Mouse (Mus musculus) adipocyte (in vitro differentiated cells): ENCODE results near the gene Sfi1.
A peak's percentile ranks its signal among the peaks of the same experiment; 100 is the strongest.
"Not testable (repeated sequence)": the region's sequence is repeated elsewhere in the genome, so short reads cannot be mapped to it uniquely, and the experiment has no call there.

Source experiments
- DNase-seq: peaks from one replicate; pipeline ENCODE4 v3.0.0-alpha.2; 2016; ENCODE audit warnings: low spot score

Sfi1 gene

DNA sequence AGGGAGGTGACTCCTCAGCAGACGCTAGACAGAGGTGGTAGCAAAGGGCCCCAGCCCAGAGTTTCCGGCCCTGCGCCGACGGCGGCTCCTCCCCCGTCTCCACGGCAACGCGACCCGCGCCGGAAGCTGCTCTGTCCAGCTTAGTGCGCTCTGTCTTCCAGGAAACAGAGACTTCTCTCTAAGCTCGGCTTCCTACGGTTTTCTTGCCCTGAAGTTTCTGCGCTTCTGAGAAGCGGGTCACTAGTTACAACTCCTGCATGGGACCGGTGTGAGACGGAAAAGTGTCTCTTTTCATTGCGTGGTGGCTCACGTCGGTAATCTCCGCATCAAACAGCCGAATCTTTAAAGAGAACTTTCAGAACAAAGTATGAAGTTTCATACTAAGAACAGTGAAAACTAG, at the start of gene Sfi1:
Gene Sfi1 (minus strand): TSS at position 101 of the 400 bp plus-strand sequence.
- no peak for DNase-seq

DNA sequence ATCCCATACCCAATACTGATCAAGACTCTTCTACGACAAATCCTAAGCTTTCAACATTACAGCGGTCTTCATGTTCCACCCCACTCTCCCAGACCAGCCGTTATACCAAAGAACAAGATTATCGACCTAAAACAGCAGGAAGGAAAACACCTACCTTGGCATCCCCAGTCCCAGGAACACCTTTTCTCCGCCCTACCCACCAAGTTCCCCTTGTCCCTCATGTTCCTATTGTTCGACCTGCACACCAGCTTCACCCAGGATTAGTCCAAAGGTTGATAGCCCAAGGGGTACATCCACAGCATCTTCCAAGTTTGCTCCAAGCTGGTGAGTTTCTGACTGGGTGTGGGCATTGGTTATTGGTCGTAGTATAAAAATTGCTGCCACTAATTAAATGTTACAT, 49.1 kb upstream of the Sfi1 start:
- DNase-seq: no peak

DNA sequence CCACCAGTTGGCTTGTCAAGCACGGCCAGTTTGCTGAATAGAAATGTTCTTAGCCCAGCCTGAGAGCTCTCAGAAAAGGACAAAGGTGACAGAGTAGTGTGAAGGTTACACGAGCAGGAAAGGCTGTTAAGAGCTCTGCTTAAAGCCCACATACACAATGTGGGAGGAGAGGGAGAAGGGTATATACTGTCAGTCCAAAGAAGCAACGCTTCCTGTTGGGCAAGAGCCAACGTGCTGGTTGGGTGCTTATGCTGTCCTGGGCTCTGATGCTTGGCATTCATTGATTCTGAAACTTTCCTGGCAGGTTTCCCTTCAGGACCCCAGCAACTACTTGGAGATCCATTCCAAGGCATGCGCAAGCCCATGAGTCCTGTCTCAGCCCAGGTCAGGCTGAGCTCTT, 42.0 kb upstream of the Sfi1 start:
- peak; percentile 67 for DNase-seq

DNA sequence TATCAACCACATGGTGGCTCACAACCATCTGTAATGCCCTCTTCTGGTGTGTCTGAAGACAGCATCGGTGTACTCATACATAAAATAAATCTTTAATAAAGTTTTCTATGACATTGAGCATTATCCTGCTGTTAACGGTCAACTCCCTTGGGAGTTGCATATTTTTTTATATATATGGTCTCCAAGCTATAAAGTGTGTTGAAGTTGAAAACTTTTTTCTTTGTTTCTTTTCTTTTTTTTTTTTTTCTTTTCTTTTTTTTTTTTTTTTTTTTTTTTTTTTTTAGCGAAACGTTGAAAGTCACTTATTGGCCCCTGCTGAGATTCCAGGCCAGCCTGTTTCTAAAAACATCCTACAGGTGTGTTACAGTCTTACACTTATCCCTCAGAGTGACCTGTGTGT, 40.4 kb upstream of the Sfi1 start:
- no peak for DNase-seq

DNA sequence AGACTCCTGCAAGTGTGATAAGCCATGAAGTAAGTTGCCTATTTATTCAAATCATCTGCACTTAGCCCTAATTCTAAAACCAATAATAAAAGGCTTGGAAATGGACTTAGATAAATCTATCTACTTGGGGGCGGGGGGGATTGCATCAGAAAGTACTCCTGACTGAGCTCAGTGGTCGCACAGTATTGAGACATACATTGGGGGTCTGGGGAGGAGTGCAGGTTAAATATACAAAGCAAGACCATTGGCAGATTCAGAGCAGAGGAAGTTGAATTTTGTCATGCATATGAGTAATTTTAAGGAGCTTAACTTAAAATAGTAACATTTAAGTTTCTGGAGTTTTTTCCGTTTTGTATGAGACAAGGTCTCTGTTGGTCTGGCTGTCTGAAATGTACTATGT, 39.0 kb upstream of the Sfi1 start:
- no peak for DNase-seq

DNA sequence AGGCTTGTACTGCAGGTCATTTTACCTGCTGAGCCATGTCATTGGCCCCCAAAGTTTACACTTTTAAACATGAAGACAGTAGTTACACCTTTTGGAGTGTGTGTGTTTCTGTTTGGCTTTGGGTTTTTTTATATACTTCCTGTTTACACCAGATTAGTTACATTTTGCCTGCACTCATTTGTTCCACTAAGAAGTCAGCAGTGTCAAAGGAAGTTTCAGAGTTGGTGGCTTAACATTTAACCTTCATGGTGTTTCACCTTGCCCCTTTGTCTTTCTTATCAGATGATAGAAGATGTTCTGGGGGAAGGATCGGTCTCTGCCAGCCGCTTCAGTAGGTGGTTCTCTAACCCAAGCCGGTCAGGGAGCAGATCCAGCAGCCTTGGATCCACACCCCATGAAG, 33.9 kb upstream of the Sfi1 start:
- no peak for DNase-seq

DNA sequence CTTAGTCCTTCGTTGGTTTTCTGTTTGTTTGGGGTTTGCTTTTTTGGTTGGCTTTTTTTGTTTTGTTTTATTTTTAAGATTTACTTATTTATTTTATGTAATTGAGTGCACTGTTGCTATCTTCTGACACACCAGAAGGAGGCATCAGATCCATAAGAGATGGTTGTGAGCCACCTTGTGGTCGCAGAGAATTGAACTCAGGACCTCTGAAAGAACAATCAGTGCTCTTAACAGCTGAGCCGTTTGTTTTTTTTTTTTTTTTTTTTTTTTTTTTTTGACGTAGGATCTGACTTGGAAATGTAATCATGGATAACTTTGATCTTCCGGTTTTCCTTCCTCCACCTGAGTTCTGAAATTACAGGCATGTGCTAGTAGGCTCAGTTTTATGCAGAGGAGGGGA, 29.8 kb upstream of the Sfi1 start:
- DNase-seq: no peak

DNA sequence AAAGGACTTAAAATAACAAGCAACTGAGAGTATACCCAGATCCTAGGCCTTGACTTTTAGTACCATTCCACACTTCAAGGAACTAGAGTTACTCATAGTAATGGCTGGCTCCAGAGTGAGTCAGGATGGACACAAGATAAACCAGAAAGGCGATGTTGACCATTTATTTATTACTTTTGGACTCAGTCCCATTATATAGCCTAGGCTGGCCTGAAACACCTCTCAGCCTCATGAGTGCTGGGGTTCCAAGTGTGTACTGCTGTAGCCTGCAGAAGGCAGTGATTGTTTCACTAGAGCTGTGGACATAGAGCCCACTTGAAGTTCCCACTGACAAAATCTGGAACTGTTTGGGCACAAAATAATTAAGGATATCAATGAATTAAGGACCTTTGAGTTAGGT, 19.3 kb upstream of the Sfi1 start:
- no peak for DNase-seq

DNA sequence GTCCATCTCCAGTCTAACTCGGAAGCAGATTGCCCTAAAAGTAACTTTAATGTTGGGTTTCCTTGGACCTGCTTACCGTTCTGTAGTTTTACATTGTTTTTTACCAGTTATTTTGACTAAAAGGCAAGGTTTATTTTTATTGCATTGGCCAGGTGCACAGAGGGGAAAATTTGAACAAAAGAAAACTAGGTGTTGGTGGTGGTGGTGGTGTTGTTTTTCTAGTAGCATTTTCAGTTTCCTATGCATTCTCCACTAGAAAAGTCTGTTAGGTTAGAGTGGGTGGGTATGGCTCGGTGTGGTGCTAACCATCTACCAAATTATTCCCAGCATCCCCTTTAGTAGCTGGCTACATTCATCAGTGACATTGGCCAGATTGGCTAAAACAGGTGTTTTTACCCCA, 13.5 kb upstream of the Sfi1 start:
- DNase-seq: no peak

DNA sequence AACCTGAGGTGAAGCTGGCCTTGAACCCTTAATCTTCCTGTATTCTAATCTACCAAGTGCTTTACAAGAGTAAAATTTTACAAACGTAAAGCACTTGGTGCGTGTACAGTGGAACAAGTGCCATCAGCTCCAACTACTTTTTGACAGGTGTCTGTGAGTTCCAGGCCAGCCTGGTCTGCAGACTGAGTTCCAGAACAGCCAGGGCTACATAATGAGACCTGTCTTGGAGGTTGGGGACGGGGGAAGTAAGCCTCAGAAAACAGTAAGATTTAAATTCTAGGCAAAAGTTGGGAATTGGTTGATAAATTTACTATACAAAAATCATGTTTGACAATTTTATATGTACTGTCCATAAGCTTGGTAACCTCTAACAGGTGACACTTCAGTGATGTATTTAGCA, 11.9 kb upstream of the Sfi1 start:
- DNase-seq: no peak

DNA sequence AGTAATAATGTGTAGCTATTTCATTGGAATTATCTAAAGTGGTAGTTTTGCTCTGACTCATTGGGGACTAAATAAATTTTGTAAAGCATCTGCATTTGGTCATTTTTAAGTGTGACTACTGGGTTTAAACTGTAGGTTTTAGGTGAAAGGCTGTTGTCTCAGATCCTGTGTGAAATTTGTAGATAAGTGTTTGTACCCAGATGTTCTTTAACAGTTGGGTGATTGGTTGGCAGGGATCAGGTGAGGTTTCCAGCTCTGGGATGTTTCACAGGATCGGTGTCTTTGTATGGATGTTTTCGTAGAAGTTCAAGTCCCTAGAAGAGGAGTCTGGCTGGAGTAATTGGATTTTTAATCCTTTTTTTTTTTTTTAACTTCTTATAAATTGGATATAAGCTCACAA, 10.5 kb upstream of the Sfi1 start:
- DNase-seq: no peak

DNA sequence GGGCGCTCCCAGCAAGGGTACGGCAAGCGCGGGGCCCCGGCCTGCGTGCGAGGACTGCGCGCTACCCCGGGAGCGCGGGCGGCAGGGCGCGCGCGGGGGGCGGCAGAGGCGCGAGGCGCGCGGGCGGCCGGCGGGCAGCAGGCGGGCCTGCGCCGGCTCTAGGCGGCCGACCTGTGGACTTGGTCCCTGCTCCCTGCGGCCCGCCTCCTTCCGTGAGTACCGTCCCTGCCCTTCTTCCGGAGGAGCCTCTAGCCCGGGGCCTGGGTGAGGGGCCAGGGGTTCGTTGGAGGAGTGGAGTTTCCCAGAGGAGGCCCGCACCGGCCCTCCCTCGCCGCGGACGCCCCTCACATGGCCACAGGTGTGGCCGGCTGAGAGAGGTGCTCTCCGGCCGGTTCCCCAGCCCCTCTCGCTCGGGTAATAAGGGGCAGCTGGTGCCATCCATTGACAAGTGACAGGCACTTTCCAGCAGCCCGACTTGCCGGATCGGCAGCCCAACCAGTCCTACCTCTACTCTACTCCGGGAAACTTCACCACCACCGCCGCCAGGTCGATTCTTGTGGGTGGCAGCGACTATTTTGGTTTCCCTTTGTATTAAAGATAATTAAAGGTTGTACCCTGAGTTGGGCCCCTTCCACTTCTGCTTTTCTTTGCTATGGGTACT, 9.6 kb upstream of the Sfi1 start:
- peak; percentile 56 for DNase-seq

DNA sequence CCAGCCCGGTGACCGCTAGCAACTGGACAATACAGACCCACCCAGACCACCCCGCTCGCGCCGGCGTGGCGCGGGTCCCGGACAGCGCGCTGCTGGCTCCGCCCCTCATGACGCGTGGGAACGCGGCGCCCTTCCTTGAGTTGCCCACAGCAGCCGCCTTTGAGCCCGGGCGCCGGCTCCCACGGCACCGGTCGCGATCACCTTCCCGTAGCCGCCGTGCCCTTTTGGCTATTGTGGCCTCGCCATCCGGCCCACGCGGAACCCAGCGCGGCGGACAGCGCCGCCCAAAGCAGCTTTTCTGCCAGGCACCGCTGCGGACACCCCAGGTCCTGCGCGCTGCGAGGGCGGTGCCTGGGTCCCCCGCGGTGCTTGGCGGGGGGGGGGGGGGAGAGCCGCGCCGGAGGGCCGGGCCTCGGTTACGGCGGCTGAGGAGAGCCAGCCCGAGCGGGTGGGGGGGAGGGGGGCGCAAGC, 9.0 kb upstream of the Sfi1 start, which contains the start of gene Eif4enif1:
Gene Eif4enif1 (plus strand): TSS at position 162 of the 471 bp plus-strand sequence.
- peak; percentile 86 for DNase-seq

DNA sequence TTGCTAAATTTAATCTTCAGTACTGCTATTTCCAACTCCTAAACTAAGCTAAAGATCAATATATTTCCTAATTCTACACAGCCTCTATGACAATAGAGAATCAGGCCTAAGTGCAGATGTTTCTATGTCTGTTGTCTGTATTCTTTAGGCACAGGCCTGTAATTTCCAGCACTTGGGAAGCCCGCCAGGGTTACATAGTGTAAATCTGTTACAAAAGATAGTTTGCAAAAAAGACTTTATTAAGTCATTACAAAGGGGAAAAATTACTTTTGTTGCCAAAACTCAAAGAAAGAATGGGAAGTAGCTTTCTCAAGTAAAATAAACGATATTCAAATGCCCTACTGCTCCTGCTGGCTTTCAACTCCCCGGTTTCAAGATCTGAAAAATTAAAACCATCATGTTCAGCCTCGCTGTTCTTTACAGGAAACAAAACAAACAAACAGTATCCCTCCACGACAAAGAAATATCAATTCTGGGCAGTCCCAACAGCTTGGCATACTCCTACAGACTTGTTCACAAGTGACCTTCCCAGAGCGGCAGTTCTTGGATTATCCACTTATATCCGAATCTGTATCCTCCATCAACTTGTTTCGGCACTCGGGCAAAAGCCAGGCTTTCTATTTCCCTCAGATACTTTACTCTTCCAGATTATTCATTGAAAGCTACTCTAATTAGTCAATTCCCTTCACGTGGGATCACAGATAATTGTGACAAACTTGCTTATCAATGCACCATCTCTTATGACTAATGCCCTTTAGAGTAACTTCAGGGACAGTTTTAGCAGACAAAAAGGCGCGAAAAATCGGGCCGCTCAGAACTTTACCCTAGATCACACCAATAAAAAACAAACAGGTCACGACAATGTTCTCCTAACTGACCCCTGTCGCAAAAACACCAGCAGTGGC, 8.3 kb upstream of the Sfi1 start:
- DNase-seq: peak; percentile 65

DNA sequence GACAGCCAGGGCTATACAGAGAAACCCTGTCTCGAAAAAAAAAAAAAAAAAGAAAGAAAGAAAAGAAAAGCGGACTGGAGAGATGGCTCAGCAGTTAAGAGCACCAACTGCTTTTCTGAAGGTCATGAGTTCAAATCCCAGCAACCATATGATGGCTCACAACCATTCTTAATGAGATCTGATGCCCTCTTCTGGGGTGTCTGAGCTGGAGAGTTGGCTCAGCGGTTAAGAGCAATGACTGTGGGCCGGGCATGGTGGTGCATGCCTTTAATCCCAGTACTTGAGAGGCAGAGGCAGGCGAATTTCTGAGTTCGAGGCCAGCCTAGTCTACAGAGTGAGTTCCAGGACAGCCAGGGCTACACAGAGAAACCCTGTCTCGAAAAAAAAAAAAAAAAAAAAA, 7.4 kb upstream of the Sfi1 start:
- not testable (repeated sequence) for DNase-seq

DNA sequence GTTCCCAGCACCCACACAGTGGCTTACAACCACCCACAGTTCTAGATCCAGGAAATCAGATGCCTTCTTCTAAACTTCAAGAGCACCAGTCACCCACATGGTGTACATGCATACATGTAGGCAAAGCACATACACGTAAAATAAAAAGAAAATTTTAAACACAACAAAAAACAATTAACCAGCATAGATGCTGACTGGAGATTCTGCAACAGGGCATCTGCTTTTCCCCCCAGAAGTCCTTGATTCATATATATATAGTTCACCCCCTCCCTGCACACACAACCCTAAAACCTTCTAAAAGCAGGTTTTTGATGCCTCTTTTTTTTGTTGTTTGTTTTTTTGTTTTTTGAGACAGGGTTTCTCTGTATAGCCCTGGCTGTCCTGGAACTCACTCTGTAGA, 10.6 kb downstream of the Sfi1 start:
- not testable (repeated sequence) for DNase-seq

DNA sequence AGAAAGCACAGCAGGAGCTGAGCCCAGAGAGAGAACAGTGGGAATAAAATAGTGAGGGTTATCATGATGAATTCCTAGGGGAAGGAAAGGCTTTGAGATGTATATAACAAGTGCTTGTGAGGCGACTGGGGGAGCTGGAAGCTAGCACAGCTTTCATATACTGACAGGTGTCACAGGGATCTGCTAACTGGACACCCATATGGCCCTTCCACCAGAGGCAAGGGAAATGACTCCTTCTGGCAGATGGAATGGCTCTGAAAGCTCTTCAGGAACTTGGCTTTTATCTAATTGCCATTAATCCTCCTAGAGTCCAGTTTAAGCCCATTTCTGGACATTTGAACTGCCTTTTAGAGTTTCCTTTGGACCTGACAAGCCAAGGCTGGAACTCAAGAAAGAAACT, 11.3 kb downstream of the Sfi1 start:
- DNase-seq: not testable (repeated sequence)

DNA sequence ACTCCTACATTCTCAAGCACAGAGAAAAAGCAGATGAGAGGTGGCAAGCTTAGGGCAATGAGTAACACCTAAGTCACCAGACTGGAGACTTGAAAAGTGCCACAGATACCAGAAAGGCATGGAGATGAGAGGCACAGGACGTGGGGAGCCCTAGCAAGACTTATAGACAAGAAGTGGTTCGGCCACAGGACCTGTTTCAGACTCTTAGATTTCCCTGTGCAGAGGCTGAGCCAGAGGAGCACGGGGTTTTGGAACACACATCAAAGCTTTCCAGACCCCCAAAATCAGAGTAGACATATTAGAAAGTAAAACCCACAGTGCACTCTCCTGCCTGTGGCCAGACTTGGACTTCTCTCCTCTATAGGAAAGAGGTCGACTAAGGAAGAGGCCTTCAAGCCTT, 12.0 kb downstream of the Sfi1 start:
- DNase-seq: peak; percentile 56

DNA sequence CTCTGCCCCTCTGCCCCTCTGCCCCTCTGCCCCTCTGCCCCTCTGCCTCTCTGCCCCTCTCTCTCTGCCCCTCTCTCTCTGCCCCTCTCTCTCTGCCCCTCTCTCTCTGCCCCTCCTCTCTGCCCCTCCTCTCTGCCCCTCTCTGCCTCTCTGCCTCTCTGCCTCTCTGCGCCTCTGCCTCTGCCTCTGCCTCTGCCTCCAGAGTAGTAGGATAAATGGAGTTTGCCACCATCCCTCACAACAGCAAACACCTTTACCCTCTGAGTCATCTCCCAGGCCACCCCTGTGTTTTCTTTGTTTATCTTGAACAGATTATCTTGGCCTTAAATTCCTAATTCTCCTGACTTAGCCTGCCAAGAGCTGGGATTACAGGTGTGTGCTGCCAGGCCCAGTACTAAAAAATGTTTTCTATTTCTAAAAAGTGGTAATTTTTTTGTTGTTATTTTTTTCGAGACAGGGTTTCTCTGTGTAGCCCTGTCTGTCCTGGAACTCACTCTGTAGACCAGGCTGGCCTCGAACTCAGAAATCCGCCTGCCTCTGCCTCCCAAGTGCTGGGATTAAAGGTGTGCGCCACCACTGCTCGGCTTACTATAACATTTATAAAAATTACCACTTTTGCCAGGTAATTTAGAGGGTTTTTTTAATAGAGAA, 12.6 kb downstream of the Sfi1 start:
- DNase-seq: not testable (repeated sequence)

DNA sequence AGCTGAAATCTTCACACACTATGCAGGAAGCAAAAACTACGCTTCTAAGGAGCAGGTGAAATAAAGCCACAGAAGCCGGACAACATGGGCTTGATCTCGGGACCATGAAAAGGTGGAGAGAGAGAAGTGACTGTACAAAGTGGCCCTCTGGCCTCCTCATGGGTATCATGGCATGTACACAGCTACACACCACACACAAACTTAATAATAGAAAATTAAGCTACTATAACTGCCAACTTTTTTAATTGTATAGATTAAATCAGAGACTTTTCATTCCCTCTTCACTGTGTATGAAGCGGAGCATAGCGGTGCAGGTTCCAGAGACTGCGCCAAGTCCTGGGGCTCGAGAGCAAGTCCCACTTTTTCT, 13.6 kb downstream of the Sfi1 start:
- DNase-seq: not testable (repeated sequence)

DNA sequence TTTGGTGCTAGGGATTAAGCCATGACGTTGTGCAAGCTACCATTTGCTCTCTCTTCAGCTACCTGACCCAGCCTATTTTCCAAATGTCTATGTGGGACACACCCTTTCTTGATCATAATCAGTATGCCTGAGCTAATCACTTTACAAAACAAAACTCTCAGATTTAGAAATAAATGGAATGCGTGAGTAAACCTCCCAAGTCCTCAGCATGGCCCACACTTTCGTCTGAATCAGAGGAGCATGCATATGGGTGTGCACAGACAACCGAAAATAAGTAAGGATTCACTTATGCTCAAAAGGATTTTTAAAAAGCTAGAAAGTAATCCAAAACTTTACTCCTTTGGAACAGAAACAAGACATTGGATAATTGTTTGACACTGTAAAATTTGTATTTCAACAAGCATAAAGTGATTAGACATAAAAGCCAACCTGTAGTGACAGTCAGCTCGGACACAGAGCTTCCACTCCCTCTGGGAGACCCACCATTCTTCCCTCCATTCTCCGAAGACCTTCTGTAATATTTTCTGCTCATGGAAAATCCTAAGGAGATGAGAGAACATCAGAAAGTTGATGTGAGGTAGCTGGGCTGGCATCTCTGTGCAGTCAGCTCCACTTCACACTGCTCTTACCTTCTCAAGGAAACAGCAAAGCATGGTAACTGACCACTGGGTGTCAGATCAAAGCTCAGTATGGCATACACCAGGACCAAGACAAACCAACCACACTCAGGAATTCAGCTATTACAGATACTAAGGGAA, 14.1 kb downstream of the Sfi1 start:
- DNase-seq: peak; percentile 32
